Mouse (Mus musculus): ENCODE results near the gene Ttll1. TPM values are rescaled to one million over a fixed set of nuclear protein-coding genes. Genes with fewer than 3 reads are reported as not detected.

Ttll1 gene
- total RNA-seq, 2 experiments from 2014 or later = 3.2 to 3.6 TPM

Other genes with a start within 250 kb of the Ttll1 start
- gene Arfgap3, start 160.6 kb downstream of the Ttll1 start, total RNA-seq (2015) = 15.6 and 26.2 TPM in 2 replicates
- gene Arfgap3, start 160.6 kb downstream of the Ttll1 start, total RNA-seq (2017) = 20.9 and 21.6 TPM in 2 replicates
- gene Pacsin2, start 46.3 kb downstream of the Ttll1 start, total RNA-seq (2015) = 71.9 and 75.0 TPM in 2 replicates
- 112 and 115 TPM in 2 replicates for gene Pacsin2, start 46.3 kb downstream of the Ttll1 start, total RNA-seq (2017)
- gene Bik, start 16.0 kb upstream of the Ttll1 start, total RNA-seq (2015) = 0.41 TPM in 1 of 2 replicates, not detected in the other
- 0.40 TPM in 1 of 2 replicates, not detected in the other for gene Bik, start 16.0 kb upstream of the Ttll1 start, total RNA-seq (2017)
- gene Tspo, start 52.7 kb upstream of the Ttll1 start, total RNA-seq (2015) = 184 and 209 TPM in 2 replicates
- gene Tspo, start 52.7 kb upstream of the Ttll1 start, total RNA-seq (2017) = 112 and 119 TPM in 2 replicates
- gene Mcat, start 52.9 kb upstream of the Ttll1 start, total RNA-seq (2015) = 4.3 and 5.2 TPM in 2 replicates
- gene Mcat, start 52.9 kb upstream of the Ttll1 start, total RNA-seq (2017) = 7.0 and 8.0 TPM in 2 replicates
- gene Ttll12, start 84.3 kb upstream of the Ttll1 start, total RNA-seq (2015) = 5.9 and 6.1 TPM in 2 replicates
- gene Ttll12, start 84.3 kb upstream of the Ttll1 start, total RNA-seq (2017) = 3.0 and 6.5 TPM in 2 replicates
- not detected in 2 replicates for gene Scube1, start 214.1 kb upstream of the Ttll1 start, total RNA-seq (2015)
- gene Scube1, start 214.1 kb upstream of the Ttll1 start, total RNA-seq (2017) = not detected in 2 replicates